Mouse (Mus musculus) heart, embryonic 11.5 days (tissue): ENCODE results near the gene AI597479. TPM values are rescaled to one million over a fixed set of nuclear protein-coding genes. Genes with fewer than 3 reads are reported as not detected.

ENCODE experiments used
- ATAC-seq: fragments of 200-750 bp; cut with Nextera tagmentation; replicated peaks from 2 replicates; pipeline ENCODE4 v1.8.0; 2017; ENCODE audit warnings: moderate library complexity; ENCODE audit not compliant: insufficient number of reproducible peaks, low FRiP score, low TSS enrichment
- H3K27ac ChIP-seq: fragments of 300-500 bp; sonication (generic); 2 replicates; pipeline ENCODE4 v1.5.1; 2014; ENCODE audit warnings: mild to moderate bottlenecking, low read depth, low read length
- H3K27me3 ChIP-seq: fragments of 300-500 bp; sonication (generic); 2 replicates; pipeline ENCODE4 v1.6.1; 2014; ENCODE audit warnings: mild to moderate bottlenecking, low read length, mixed read lengths; ENCODE audit not compliant: control insufficient read depth, insufficient read depth
- H3K36me3 ChIP-seq: fragments of 300-500 bp; sonication (generic); 2 replicates; pipeline ENCODE4 v1.6.1; 2014; ENCODE audit warnings: mild to moderate bottlenecking, low read length, moderate library complexity, mixed read lengths; ENCODE audit not compliant: control insufficient read depth, insufficient read depth
- H3K4me1 ChIP-seq: fragments of 300-500 bp; sonication (generic); 2 replicates; pipeline ENCODE4 v1.6.1; 2014; ENCODE audit warnings: low read length; ENCODE audit not compliant: control insufficient read depth, insufficient read depth
- H3K4me2 ChIP-seq: fragments of 300-500 bp; sonication (generic); 2 replicates; pipeline ENCODE4 v1.6.1; 2014; ENCODE audit warnings: mild to moderate bottlenecking, moderate library complexity
- H3K4me3 ChIP-seq: fragments of 300-500 bp; sonication (generic); 2 replicates; pipeline ENCODE4 v1.5.1; 2014; ENCODE audit warnings: low read depth, low read length
- H3K9ac ChIP-seq: fragments of 300-500 bp; sonication (generic); 2 replicates; pipeline ENCODE4 v1.6.1; 2014; ENCODE audit warnings: mild to moderate bottlenecking, low read depth, low read length, moderate library complexity
- H3K9me3 ChIP-seq: fragments of 300-500 bp; sonication (generic); replicated peaks from 2 replicates; pipeline ENCODE4 v1.6.1; 2016; ENCODE audit warnings: low read length; ENCODE audit not compliant: control insufficient read depth
- WGBS: fragments of 180-500 bp; shearing (Covaris S2); extraction: QIAGEN DNeasy Blood & Tissue Kit; methylation state at CpG from one replicate; pipeline ENCODE4 v1.1.7; 2014; ENCODE audit not compliant: insufficient replicate concordance; 5-methylcytosine and 5-hydroxymethylcytosine counted together
- polyA plus RNA-seq: library from polyadenylated mRNA; unstranded; fragments of >200 nt; fragmentation: Nextera tagmentation; extraction: Ambion mirVana; gene quantifications from 2 replicates; pipeline ENCODE4 v1.2.1, GENCODE M21; 2014

Gene AI597479
- polyA plus RNA-seq, 1 experiment from 2014 or later: 22.4 TPM

DNA sequence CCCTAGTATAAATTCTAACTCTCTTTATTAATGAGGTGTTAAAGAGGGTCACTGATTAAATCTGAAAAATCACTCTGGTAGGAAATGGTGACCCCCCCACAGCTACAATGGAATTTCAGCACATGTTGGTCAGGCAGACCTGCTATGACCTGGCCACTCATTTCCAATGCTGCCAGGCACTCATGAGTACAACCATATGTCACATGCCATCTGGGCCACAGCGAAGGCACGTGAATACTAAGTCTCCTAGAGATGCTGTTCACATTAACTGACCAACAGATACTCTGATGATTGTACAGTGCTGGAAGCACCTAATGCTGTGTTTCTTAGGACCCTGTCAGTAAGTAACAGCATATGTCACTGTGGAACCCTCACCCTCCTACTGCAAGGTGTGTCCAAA, 23.7 kb upstream of the AI597479 start:
- 93% methylated on average over 2 of the region's 2 CpGs for WGBS
- ATAC-seq: no peak
- H3K36me3 ChIP-seq: no peaks in the 10 kb centered on the region; the same call in 1 of the 2 replicates
- no peaks in the 10 kb centered on the region for H3K9me3 ChIP-seq
- H3K27me3 ChIP-seq: no peaks in the 10 kb centered on the region
- no peak overlapping the region for H3K9ac ChIP-seq
- H3K4me3 ChIP-seq: no peak overlapping the region
- no peak overlapping the region for H3K27ac ChIP-seq
- H3K4me2 ChIP-seq: no peak overlapping the region
- no peaks in the 10 kb centered on the region for H3K4me1 ChIP-seq

DNA sequence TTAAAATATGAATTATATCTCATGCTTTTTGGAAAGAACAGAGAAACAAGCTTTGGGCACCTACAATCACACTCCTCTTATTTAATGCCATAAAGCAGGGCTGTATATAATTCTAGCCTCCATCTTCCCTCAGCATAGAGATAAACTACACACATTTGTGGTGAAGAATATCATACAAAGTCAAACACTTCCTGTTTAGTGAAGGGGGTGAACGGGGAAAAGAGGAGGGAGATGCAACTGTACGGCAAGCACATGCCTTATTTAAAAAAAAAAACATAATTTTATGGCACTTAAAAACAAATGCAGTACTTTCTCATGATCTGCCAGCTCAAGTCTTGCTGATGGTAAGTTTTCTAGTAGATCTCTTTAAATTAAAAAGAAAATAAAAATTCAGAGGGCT, 20.4 kb upstream of the AI597479 start:
- H3K4me2 ChIP-seq: no peak overlapping the region
- H3K27me3 ChIP-seq: no peaks in the 10 kb centered on the region

DNA sequence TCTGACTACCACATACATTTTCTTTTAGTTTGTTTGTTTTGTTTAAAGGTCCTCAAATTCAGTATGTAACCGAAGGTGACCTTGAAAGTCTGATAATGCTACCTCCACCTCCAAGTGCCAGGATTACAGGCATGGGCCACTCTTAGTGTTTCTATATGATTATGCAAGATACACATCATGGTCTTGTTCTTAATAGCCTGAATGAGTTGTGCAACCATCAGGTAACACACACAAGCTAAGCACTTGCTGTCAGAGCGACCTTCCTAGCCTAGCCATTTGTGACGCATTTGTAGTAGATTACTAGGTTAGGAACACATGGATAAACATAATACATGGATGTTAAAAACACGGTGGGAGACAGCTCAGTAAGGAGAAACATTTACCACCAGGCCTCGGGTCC, 15.6 kb upstream of the AI597479 start:
- no peak overlapping the region for H3K9ac ChIP-seq
- no peak for ATAC-seq
- 77% methylated on average over 5 of the region's 5 CpGs for WGBS
- no peaks in the 10 kb centered on the region for H3K27me3 ChIP-seq
- no peak overlapping the region for H3K4me3 ChIP-seq
- H3K36me3 ChIP-seq: peaks cover 3% of the 10 kb centered on the region; the same call in 1 of the 2 replicates
- no peaks in the 10 kb centered on the region for H3K9me3 ChIP-seq
- no peak overlapping the region for H3K4me2 ChIP-seq
- H3K27ac ChIP-seq: no peak overlapping the region
- H3K4me1 ChIP-seq: no peaks in the 10 kb centered on the region

More for the DNA sequence above, 20.4 kb upstream of the AI597479 start:
- no peak overlapping the region for H3K4me3 ChIP-seq
- no peaks in the 10 kb centered on the region; the same call in 1 of the 2 replicates for H3K36me3 ChIP-seq
- WGBS: 72% methylated on average over 2 of the region's 2 CpGs
- ATAC-seq: no peak
- no peak overlapping the region for H3K27ac ChIP-seq
- no peaks in the 10 kb centered on the region for H3K4me1 ChIP-seq
- no peaks in the 10 kb centered on the region for H3K9me3 ChIP-seq
- no peak overlapping the region for H3K9ac ChIP-seq

DNA sequence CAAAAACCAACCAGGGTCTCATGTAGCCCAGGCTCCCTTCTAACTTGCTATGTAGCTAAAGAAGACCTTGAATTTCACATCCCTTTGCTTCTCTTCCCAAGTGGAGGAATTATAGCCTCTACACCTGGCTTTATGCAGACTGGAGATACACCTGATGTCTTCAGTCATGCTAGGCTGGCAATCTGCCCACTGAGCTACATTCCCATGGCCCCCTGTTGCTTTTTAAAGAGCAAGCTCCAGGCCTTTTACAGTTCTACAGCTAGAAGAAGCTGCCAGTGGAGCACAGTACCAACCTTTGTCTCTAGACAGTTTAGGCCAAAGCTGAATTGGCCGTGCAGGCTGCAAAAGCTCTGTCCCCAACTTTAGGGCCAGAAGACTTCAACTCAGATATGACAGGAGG, 8.1 kb upstream of the AI597479 start:
- Histone ChIP-seq H3K4me2 (no peak overlapping the region), H3K4me3 (no peak overlapping the region), H3K4me1 (peaks cover 6% of the 10 kb centered on the region), H3K9ac (no peak overlapping the region), H3K9me3 (no peaks in the 10 kb centered on the region), H3K36me3 (no peaks in the 10 kb centered on the region), H3K27ac (no peak overlapping the region), H3K27me3 (no peaks in the 10 kb centered on the region)
- no peak for ATAC-seq
- 86% methylated on average over 1 of the region's 1 CpGs for WGBS

DNA sequence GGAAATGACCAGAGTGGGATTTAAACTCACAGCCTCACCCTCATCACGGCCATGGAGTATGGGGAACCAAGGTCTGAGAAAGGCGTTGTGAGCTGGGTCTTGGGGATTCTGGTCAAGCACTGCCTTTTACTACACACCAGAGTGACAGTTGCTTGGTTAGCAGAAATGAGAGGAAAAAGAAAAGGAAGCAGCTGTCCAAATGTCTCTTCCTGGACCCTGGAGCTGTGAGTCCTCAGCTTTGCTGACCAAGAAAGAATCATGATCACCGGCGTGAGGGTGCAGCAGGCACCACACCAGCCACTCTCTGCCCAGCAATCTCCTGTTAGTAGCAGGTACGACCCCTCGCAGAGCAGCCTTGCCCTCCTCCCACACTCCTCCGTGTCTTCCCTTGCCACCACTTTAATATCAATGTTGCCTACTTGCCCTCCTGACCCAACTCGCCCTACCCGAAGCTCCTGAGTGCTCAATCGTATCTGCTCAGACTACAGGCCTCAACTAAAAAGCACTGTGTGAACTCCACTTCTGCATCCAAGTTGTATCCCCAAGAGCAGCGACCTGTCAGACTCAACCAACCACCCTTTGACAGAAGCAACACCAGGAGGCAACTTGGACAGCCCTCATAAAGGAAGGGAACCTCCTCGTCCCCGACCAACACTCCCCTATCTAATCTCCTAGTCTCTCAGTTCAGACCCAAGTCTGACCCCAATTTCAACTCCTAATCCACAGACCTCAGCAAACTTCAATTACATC, 7.0 kb upstream of the AI597479 start:
- H3K4me3 ChIP-seq: peak overlapping the region; percentile 84
- H3K27me3 ChIP-seq: no peaks in the 10 kb centered on the region
- H3K9ac ChIP-seq: peak overlapping the region; percentile 93
- H3K36me3 ChIP-seq: no peaks in the 10 kb centered on the region
- H3K4me1 ChIP-seq: peaks cover 6% of the 10 kb centered on the region
- H3K4me2 ChIP-seq: peak overlapping the region; percentile 89
- no peak; the same call in 1 of the 2 replicates for ATAC-seq
- 39% methylated on average over 13 of the region's 13 CpGs for WGBS
- H3K9me3 ChIP-seq: no peaks in the 10 kb centered on the region
- no peak overlapping the region for H3K27ac ChIP-seq

DNA sequence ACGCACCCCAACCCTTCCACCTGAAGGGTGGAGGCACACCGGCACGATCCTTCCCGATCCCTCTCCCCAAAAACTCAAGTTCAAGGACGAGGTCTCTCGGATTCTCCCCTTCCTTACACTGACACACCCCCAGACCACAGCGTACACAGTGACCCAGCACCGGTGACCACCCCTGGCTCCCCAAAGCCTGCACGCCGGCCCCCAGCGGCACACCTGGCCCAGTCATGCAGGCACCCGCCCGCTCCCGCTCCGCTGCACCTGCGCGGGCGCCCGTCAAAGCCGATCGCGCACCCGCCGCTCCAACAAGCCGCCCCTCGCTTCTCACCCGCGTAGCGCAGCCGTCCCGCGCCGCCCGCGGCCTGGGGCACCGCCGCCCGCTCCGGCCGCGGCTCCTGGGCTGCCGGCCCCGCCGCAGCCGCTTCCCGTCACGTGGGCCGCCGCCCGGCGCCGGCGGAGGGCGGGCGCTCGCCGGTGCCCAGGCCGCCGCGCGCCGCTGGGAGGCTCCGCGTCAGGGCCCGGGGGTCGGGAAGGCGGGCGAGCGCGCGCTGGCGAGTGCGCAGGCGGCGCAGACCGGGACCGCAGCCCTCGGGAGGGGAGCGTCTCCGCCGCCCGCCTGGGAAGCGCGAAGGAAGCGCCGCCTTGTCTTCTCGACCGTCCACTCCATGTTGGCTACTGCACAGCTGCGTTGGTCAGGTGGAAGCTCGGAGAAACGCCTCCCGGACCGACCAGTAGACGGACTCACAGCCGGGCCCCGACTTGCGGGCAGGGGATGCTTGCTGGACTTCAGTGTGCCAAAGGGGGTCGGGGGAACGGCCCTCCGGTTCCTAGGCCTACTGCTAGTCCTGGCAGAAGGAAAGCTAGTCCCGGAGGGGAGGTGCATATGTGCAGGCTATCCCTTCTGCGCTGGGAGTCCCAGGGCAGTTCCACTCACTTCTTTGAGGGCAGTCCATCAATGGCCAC, 6.2 kb upstream of the AI597479 start:
- under 1% methylated on average over 92 of the region's 102 CpGs for WGBS
- Histone ChIP-seq H3K4me2 (peak overlapping the region; percentile 89), H3K9me3 (no peaks in the 10 kb centered on the region), H3K4me3 (peak overlapping the region; percentile 84), H3K9ac (peak overlapping the region; percentile 93), H3K27me3 (no peaks in the 10 kb centered on the region), H3K36me3 (no peaks in the 10 kb centered on the region), H3K27ac (peak overlapping the region; percentile 80), H3K4me1 (peaks cover 6% of the 10 kb centered on the region)
- peak; percentile 82 for ATAC-seq

DNA sequence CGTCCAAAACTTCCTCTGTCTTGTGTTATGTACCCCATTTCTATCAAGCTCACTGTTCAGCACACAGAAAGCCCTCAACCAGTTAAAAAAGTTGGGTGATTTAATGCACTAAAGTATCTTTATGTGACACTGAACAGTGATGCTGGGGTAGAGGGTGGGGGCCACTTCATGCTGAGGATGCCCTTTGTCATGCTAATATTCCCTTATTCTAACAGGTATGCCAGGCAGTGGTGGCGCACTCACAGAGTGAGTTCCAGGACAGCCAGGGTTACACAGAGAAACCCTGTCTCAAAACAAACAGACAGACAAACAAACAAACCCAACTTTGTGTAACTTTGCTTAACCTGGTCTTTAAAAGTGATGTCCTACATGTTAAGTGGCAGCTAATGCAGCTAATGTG, 4.3 kb upstream of the AI597479 start:
- Histone ChIP-seq H3K27me3 (no peaks in the 10 kb centered on the region), H3K27ac (no peak overlapping the region), H3K9ac (no peak overlapping the region), H3K9me3 (no peaks in the 10 kb centered on the region), H3K4me2 (no peak overlapping the region), H3K4me1 (peaks cover 6% of the 10 kb centered on the region), H3K36me3 (no peaks in the 10 kb centered on the region), H3K4me3 (no peak overlapping the region)
- ATAC-seq: no peak
- WGBS: 86% methylated on average over 2 of the region's 2 CpGs

DNA sequence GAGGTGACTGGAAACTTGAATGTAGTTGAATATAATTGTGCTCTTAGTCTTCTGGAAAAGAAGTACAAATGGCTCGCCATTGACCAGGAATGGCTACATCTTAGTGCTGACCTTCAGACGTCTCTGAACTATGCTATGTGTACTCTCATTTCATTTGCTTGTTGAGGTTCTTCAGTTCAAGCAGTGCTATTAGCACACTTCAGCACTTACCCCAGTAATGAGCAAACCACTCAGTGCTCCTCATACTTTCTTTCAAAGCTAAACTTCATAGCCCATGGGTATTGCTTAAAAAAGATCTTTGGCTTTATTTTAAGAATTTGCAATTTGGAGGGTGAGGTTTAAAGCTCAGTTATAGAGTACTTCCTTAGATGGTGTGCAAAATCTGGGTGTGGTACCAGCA, 10.2 kb downstream of the AI597479 start:
- no peak for ATAC-seq

More for the DNA sequence above, 10.2 kb downstream of the AI597479 start:
- no peaks in the 10 kb centered on the region for H3K4me1 ChIP-seq
- H3K36me3 ChIP-seq: peaks cover 15% of the 10 kb centered on the region
- H3K9me3 ChIP-seq: no peaks in the 10 kb centered on the region
- no peak overlapping the region for H3K4me3 ChIP-seq
- no peak overlapping the region for H3K4me2 ChIP-seq
- no peak overlapping the region for H3K9ac ChIP-seq
- WGBS: 71% methylated on average over 2 of the region's 2 CpGs
- no peak overlapping the region for H3K27ac ChIP-seq
- H3K27me3 ChIP-seq: no peaks in the 10 kb centered on the region
